ENCODE assay signal across 12 mouse cellular contexts in genomic region chr10:17772364-17772763, GRCm38 (mm10). TPM values are rescaled to one million over a fixed set of nuclear protein-coding genes. Genes with fewer than 3 reads are reported as not detected.
A peak's percentile ranks its signal among the peaks of the same experiment; 100 is the strongest.
DNase-seq lines count a peak whose midpoint lies in the region; ATAC-seq and TF ChIP-seq lines count a peak whose summit lies in the region.
"Had no signal": no experiment of that assay in that cellular context is flagged by ENCODE, and none has a peak within 500 bp of the region (broad histone marks: within the 10 kb centered on the region; RNA-seq: fewer than 3 reads in every experiment).

No protein-coding gene starts in this region.

- 45% methylated on average over 10 of the region's 10 CpGs for WGBS in heart, adult 2 months
- 65% methylated on average over 10 of the region's 10 CpGs for WGBS in heart, embryonic 11.5 days (ENCODE audit: insufficient replicate concordance)
- WGBS in neural tube, embryonic 15.5 days, result 82% methylated on average over 10 of the region's 10 CpGs

- H3K27ac ChIP-seq in heart, adult 2 months, result no peak overlapping the region
- no peak overlapping the region for H3K27ac ChIP-seq in heart, embryonic 11.5 days (ENCODE audit: low read depth, low read length)
- peak overlapping the region; percentile 56; the same call in 1 of the 2 replicates for H3K27ac ChIP-seq in brown adipose tissue, adult 24 weeks (replicated peaks; ENCODE audit: low read depth, low read length)
- H3K27ac ChIP-seq in neural tube, embryonic 15.5 days (replicated peaks), result no peak overlapping the region

- peak; percentile 22 to 62 for DNase-seq in heart, adult 2 months
- peak; percentile 4 for DNase-seq in lung, postnatal 10 days
- peak; percentile 47 to 67 for DNase-seq in thymus, adult 18-20 months
- DNase-seq in retina, embryonic 14.5 days (ENCODE audit: low spot score), result no peak
- DNase-seq in cerebellum, adult 8-10 months, result no peak
- DNase-seq: cerebellum, postnatal 14 days; layer of hippocampus, adult 9-11 months; midbrain, embryonic 14.5 days had no signal

- H3K79me2 ChIP-seq in heart, adult 2 months (replicated peaks; ENCODE audit: control insufficient read depth, insufficient read depth, low read length), result no peaks in the 10 kb centered on the region

- H3K4me2 ChIP-seq in heart, embryonic 11.5 days, result no peak overlapping the region
- H3K4me2 ChIP-seq in neural tube, embryonic 15.5 days, result no peak overlapping the region

- H3K36me3 ChIP-seq in heart, adult 2 months (ENCODE audit: control insufficient read depth, insufficient read depth, low read length), result no peaks in the 10 kb centered on the region
- H3K36me3 ChIP-seq in heart, embryonic 11.5 days (ENCODE audit: control insufficient read depth, insufficient read depth, low read length), result no peaks in the 10 kb centered on the region
- no peaks in the 10 kb centered on the region for H3K36me3 ChIP-seq in neural tube, embryonic 15.5 days
- H3K36me3 ChIP-seq: G1E had no signal

- H3K4me1 ChIP-seq in heart, adult 2 months (ENCODE audit: control insufficient read depth, insufficient read depth, low read length), result no peaks in the 10 kb centered on the region; the same call in 1 of the 2 replicates
- H3K4me1 ChIP-seq in heart, embryonic 11.5 days (ENCODE audit: control insufficient read depth, insufficient read depth, low read length), result peaks cover 6% of the 10 kb centered on the region; the same call in 1 of the 2 replicates
- no peaks in the 10 kb centered on the region for H3K4me1 ChIP-seq in brown adipose tissue, adult 24 weeks (ENCODE audit: control insufficient read depth, insufficient read depth, insufficient read length, low read length)
- H3K4me1 ChIP-seq in neural tube, embryonic 15.5 days, result no peaks in the 10 kb centered on the region

- H3K9me3 ChIP-seq in heart, embryonic 11.5 days (replicated peaks; ENCODE audit: control insufficient read depth, low read length), result no peaks in the 10 kb centered on the region
- H3K9me3 ChIP-seq in neural tube, embryonic 15.5 days (replicated peaks), result no peaks in the 10 kb centered on the region
- H3K9me3 ChIP-seq: G1E had no signal

- intact Hi-C loops in heart, adult 2 months (cut with DNase I), result no loop called here

- TF ChIP-seq CTCF in heart, adult 2 months (IDR thresholded peaks at IDR 0.05), result no peak

- H3K27me3 ChIP-seq in heart, adult 2 months (ENCODE audit: control insufficient read depth, insufficient read depth, low read length), result no peaks in the 10 kb centered on the region
- H3K27me3 ChIP-seq in heart, embryonic 11.5 days (ENCODE audit: control insufficient read depth, insufficient read depth, low read length), result no peaks in the 10 kb centered on the region
- no peaks in the 10 kb centered on the region for H3K27me3 ChIP-seq in neural tube, embryonic 15.5 days (replicated peaks)

- H3K4me3 ChIP-seq in heart, adult 2 months, result no peak overlapping the region
- no peak overlapping the region for H3K4me3 ChIP-seq in heart, embryonic 11.5 days (ENCODE audit: low read depth, low read length)
- no peak overlapping the region for H3K4me3 ChIP-seq in brown adipose tissue, adult 24 weeks (ENCODE audit: insufficient read depth, low read depth, low read length)
- no peak overlapping the region for H3K4me3 ChIP-seq in neural tube, embryonic 15.5 days (replicated peaks)

- no peak for TF ChIP-seq EP300 in heart, adult 2 months (IDR thresholded peaks at IDR 0.05; ENCODE audit: insufficient read depth, low read depth, low read length)

- TF ChIP-seq POLR2A in heart, adult 2 months (IDR thresholded peaks at IDR 0.05; ENCODE audit: insufficient read depth, low read depth, low read length), result no peak

- no peak for ATAC-seq in heart, embryonic 11.5 days (replicated peaks; ENCODE audit: insufficient number of reproducible peaks, low FRiP score, low TSS enrichment)
- ATAC-seq in neural tube, embryonic 15.5 days (ENCODE audit: low FRiP score), result no peak

- no peak overlapping the region for H3K9ac ChIP-seq in heart, adult 2 months (ENCODE audit: low read depth, low read length)
- no peak overlapping the region for H3K9ac ChIP-seq in heart, embryonic 11.5 days (ENCODE audit: low read depth, low read length)
- no peak overlapping the region for H3K9ac ChIP-seq in neural tube, embryonic 15.5 days (replicated peaks)

RNA-seq across cellular contexts. Expression of gene Txlnb, which starts 23.7 kb away (rescaled TPM):
- 100 to 1,000 TPM; 312 to 403 TPM for total RNA-seq in heart, adult 2 months (2021)
- 102 and 180 TPM in 2 replicates for polyA plus RNA-seq in heart, adult 2 months (2012; rRNA removed)
- polyA plus RNA-seq in heart, embryonic 11.5 days (2014; fragmentation: Nextera tagmentation; extraction: Ambion mirVana), result 37.4 and 45.2 TPM in 2 replicates
- polyA plus RNA-seq in brown adipose tissue, adult 24 weeks (2012; ENCODE audit: insufficient read depth, insufficient read length, missing spikeins), result 12.1 and 13.1 TPM in 2 replicates
- polyA plus RNA-seq in neural tube, embryonic 15.5 days (2015; fragmentation: Nextera tagmentation; extraction: Ambion mirVana), result 0.84 and 1.5 TPM in 2 replicates
- polyA plus RNA-seq: G1E had no signal

RNA-seq across cellular contexts. Expression of gene Cited2, which starts 49.3 kb away (rescaled TPM):
- total RNA-seq in heart, adult 2 months (2021), result 10 to 100 TPM; 38.7 to 54.0 TPM
- 22.2 and 23.8 TPM in 2 replicates for polyA plus RNA-seq in heart, adult 2 months (2012; rRNA removed)
- polyA plus RNA-seq in heart, embryonic 11.5 days (2014; fragmentation: Nextera tagmentation; extraction: Ambion mirVana), result 35.4 and 42.6 TPM in 2 replicates
- polyA plus RNA-seq in brown adipose tissue, adult 24 weeks (2012; ENCODE audit: insufficient read depth, insufficient read length, missing spikeins), result 12.4 and 14.9 TPM in 2 replicates
- polyA plus RNA-seq in neural tube, embryonic 15.5 days (2015; fragmentation: Nextera tagmentation; extraction: Ambion mirVana), result 66.5 and 72.7 TPM in 2 replicates

Comparison
In these comparisons a context has a peak if more than half of its experiments do, and no peak if none do; other contexts are left out.
1. DNase-seq: peak in heart, adult 2 months (2 of 2), lung, postnatal 10 days (single experiment) and thymus, adult 18-20 months (2 of 2); none in retina, embryonic 14.5 days (single experiment) and cerebellum, adult 8-10 months (single experiment).